Mouse (Mus musculus) CH12.LX (cell line): ENCODE data around the gene Tmeff1. TPM values are rescaled to one million over a fixed set of nuclear protein-coding genes. Genes with fewer than 3 reads are reported as not detected.

ENCODE experiments used
- DNase-seq: peaks from one replicate; pipeline ENCODE4 v3.0.0-alpha.2; 2013; ENCODE audit errors: extremely low read depth
- H3K27ac ChIP-seq: 2 replicates; pipeline ENCODE4 v1.5.1; 2012; ENCODE audit warnings: low read depth, mild to moderate bottlenecking, control low read depth, moderate library complexity; ENCODE audit not compliant: insufficient read depth
- H3K27me3 ChIP-seq: replicated peaks from 2 replicates; pipeline ENCODE3; 2012; ENCODE audit warnings: inconsistent platforms
- H3K36me3 ChIP-seq, 2 experiments: replicated peaks in 1 of 2; 2 replicates each; pipeline versions ENCODE3 to v1.6.1; 2012; ENCODE audit warnings: inconsistent platforms in 1 of 2, low read length in 1 of 2, mild to moderate bottlenecking in 1 of 2, mixed read lengths in 1 of 2, moderate library complexity in 1 of 2; ENCODE audit not compliant: control insufficient read depth in 1 of 2, insufficient read depth in 1 of 2
- H3K4me1 ChIP-seq, 2 experiments: 2 replicates each; pipeline ENCODE4 v1.6.1; 2012; ENCODE audit warnings: inconsistent platforms in 1 of 2, moderate library complexity in 1 of 2; ENCODE audit not compliant: insufficient read depth in 2 of 2, control insufficient read depth in 1 of 2
- H3K4me2 ChIP-seq: 2 replicates; pipeline ENCODE4 v1.6.1; 2012; ENCODE audit warnings: low read depth, mild to moderate bottlenecking, control low read depth; ENCODE audit not compliant: poor library complexity, insufficient read depth, severe bottlenecking
- H3K4me3 ChIP-seq, 3 experiments: fragments of 150-350 bp in 1 of 3; sonication (generic) in 1 of 3; replicated peaks in 1 of 3; 2 replicates each; pipeline versions ENCODE3 to v1.5.1; 2011 to 2012; ENCODE audit warnings: low read depth in 2 of 3, low read length in 2 of 3, mild to moderate bottlenecking in 2 of 3, moderate library complexity in 2 of 3, control low read depth in 1 of 3, improper control_type of control experiment in 1 of 3, inconsistent platforms in 1 of 3, mixed read lengths in 1 of 3; ENCODE audit not compliant: poor library complexity in 1 of 3
- H3K79me2 ChIP-seq: replicated peaks from 2 replicates; pipeline ENCODE4 v1.6.1; 2012; ENCODE audit warnings: mild to moderate bottlenecking, moderate library complexity; ENCODE audit not compliant: control insufficient read depth, poor library complexity, insufficient read depth, severe bottlenecking; ENCODE audit errors: extremely low read depth
- H3K9ac ChIP-seq: 2 replicates; pipeline ENCODE4 v1.6.1; 2012; ENCODE audit warnings: low read depth, mild to moderate bottlenecking, control low read depth, moderate library complexity; ENCODE audit not compliant: insufficient read depth
- H3K9me3 ChIP-seq: replicated peaks from 2 replicates; pipeline ENCODE3; 2012; ENCODE audit warnings: low read length, inconsistent platforms, mixed read lengths
- CHD1 ChIP-seq: IDR thresholded peaks from 2 replicates; pipeline ENCODE4 v1.6.1; 2012; ENCODE audit warnings: low read depth, low read length, improper control_type of control experiment, inconsistent platforms
- CHD2 ChIP-seq: IDR thresholded peaks from 2 replicates; pipeline ENCODE4 v1.6.1; 2011; ENCODE audit warnings: low read length, improper control_type of control experiment
- CTCF ChIP-seq, 2 experiments: IDR thresholded peaks in 1 of 2; conservative IDR thresholded peaks in 1 of 2; 2 replicates each; pipeline ENCODE4 v1.5.1; 2011 to 2012; ENCODE audit warnings: low read depth in 2 of 2, low read length in 2 of 2, improper control_type of control experiment in 1 of 2, inconsistent platforms in 1 of 2, mild to moderate bottlenecking in 1 of 2, moderate library complexity in 1 of 2
- E2F4 ChIP-seq: IDR thresholded peaks from 2 replicates; pipeline ENCODE4 v1.6.1; 2011; ENCODE audit warnings: low read depth, low read length, improper control_type of control experiment; ENCODE audit not compliant: insufficient replicate concordance
- ELF1 ChIP-seq: IDR thresholded peaks from 2 replicates; pipeline ENCODE4 v1.6.1; 2014; ENCODE audit warnings: low read depth, mild to moderate bottlenecking, inconsistent platforms, low read length, improper control_type of control experiment
- HCFC1 ChIP-seq: IDR thresholded peaks from 2 replicates; pipeline ENCODE4 v1.6.1; 2012; ENCODE audit warnings: low read depth, mild to moderate bottlenecking, inconsistent platforms, low read length, improper control_type of control experiment
- JUN ChIP-seq: IDR thresholded peaks from 2 replicates; pipeline ENCODE4 v1.6.1; 2011; ENCODE audit warnings: low read depth, mild to moderate bottlenecking, low read length, improper control_type of control experiment, moderate library complexity; ENCODE audit not compliant: insufficient read depth
- KAT2A ChIP-seq: IDR thresholded peaks from 2 replicates; pipeline ENCODE4 v1.6.1; 2012; ENCODE audit warnings: low read length, improper control_type of control experiment, inconsistent platforms; ENCODE audit not compliant: insufficient replicate concordance
- MAFK ChIP-seq: IDR thresholded peaks from 2 replicates; pipeline ENCODE4 v1.6.1; 2011; ENCODE audit warnings: low read length, improper control_type of control experiment; ENCODE audit not compliant: insufficient replicate concordance
- MEF2A ChIP-seq: IDR thresholded peaks from 2 replicates; pipeline ENCODE4 v1.6.1; 2014; ENCODE audit warnings: low read depth, mild to moderate bottlenecking, inconsistent platforms, low read length, improper control_type of control experiment, borderline replicate concordance
- MYC ChIP-seq: IDR thresholded peaks from 2 replicates; pipeline ENCODE4 v1.6.1; 2011; ENCODE audit warnings: low read depth, mild to moderate bottlenecking, improper control_type of control experiment, low read length
- NELFE ChIP-seq: IDR thresholded peaks from 2 replicates; pipeline ENCODE4 v1.6.1; 2011; ENCODE audit warnings: low read depth, low read length, improper control_type of control experiment
- PAX5 ChIP-seq: IDR thresholded peaks from 2 replicates; pipeline ENCODE4 v1.6.1; 2012; ENCODE audit warnings: low read length, inconsistent platforms, mixed read lengths
- RAD21 ChIP-seq: IDR thresholded peaks from 2 replicates; pipeline ENCODE4 v1.6.1; 2011; ENCODE audit warnings: low read depth, mild to moderate bottlenecking, low read length, improper control_type of control experiment, moderate library complexity
- SIN3A ChIP-seq: IDR thresholded peaks from 2 replicates; pipeline ENCODE4 v1.6.1; 2012; ENCODE audit warnings: low read length, improper control_type of control experiment, inconsistent platforms
- TCF12 ChIP-seq: IDR thresholded peaks from 2 replicates; pipeline ENCODE4 v1.6.1; 2014; ENCODE audit warnings: low read depth, mild to moderate bottlenecking, inconsistent platforms, low read length, improper control_type of control experiment
- USF1 ChIP-seq: IDR thresholded peaks from 2 replicates; pipeline ENCODE4 v1.6.1; 2014; ENCODE audit warnings: low read depth, mild to moderate bottlenecking, inconsistent platforms, low read length, improper control_type of control experiment
- USF2 ChIP-seq: conservative IDR thresholded peaks from 2 replicates; pipeline ENCODE4 v1.6.1; 2011; ENCODE audit warnings: low read depth, low read length, improper control_type of control experiment
- ZKSCAN1 ChIP-seq: IDR thresholded peaks from 2 replicates; pipeline ENCODE4 v1.6.1; 2012; ENCODE audit warnings: low read depth, inconsistent platforms, low read length, improper control_type of control experiment, borderline replicate concordance
- ZMIZ1 ChIP-seq: IDR thresholded peaks from 2 replicates; pipeline ENCODE4 v1.6.1; 2012; ENCODE audit warnings: low read depth, mild to moderate bottlenecking, inconsistent platforms, low read length, improper control_type of control experiment
- dilution Hi-C: fragments of 300-500 bp; cut with MboI; formaldehyde crosslinking; loops from 2 replicates; pipeline ENCODE4 v1.14.3; 2020; ENCODE audit warnings: low sequenced_read_pairs; ENCODE audit not compliant: extremely low pct_unique_long_range_greater_than_20kb, extremely low pct_ligation_motif_present
- in situ Hi-C: fragments of 300-500 bp; cut with MboI; formaldehyde crosslinking; loops from 3 replicates; pipeline ENCODE4 v1.14.3; 2019; ENCODE audit warnings: low sequenced_read_pairs, low pct_ligation_motif_present, low pct_unique_long_range_greater_than_20kb, mixed read lengths
- polyA plus RNA-seq: library from polyadenylated mRNA; unstranded; fragments of >175 nt; gene quantifications from 2 replicates; pipeline ENCODE4 v1.2.1, GENCODE M21; 2012; ENCODE audit warnings: low read depth; ENCODE audit not compliant: insufficient read length
- total RNA-seq, 2 experiments: library from RNA; depleted of rRNA; stranded (reverse); fragments of 300-350 nt in 1 of 2; fragments of >200 nt in 1 of 2; gene quantifications; 2 replicates each; pipeline ENCODE4 v1.2.3; 2012 to 2014

Tmeff1 gene
- total and polyA plus RNA-seq, 3 experiments = 23.3 to 32.4 (median 29.6) TPM

GRCm38 (mm10) chr4:48654118-48654517 is 69.1 kb downstream of the Tmeff1 start:
- Histone ChIP-seq H3K9ac (no peak overlapping the region), H3K4me2 (no peak overlapping the region), H3K4me1 (no peaks in the 10 kb centered on the region), H3K36me3 (peaks cover 11 to 62% of the 10 kb centered on the region in 2 experiments), H3K9me3 (no peaks in the 10 kb centered on the region), H3K79me2 (no peaks in the 10 kb centered on the region), H3K27ac (no peak overlapping the region), H3K4me3 (no peak overlapping the region), H3K27me3 (no peaks in the 10 kb centered on the region)
- no peak for DNase-seq
- in situ Hi-C loops = no loop called here
- dilution Hi-C loops = no loop called here
- TF ChIP-seq MAFK (no peak), USF1 (no peak), MYC (no peak), CHD2 (no peak), USF2 (no peak), MEF2A (no peak), CHD1 (no peak)

- in situ Hi-C loops (no loop called here), dilution Hi-C loops (no loop called here)
- TF ChIP-seq KAT2A (no peak), ELF1 (no peak), HCFC1 (no peak), RAD21 (no peak), CTCF (conservative IDR thresholded peaks at IDR 0.05 in 1 of 2, IDR thresholded peaks at IDR 0.05 in 1 of 2; ENCODE audit: low read depth in 2 of 2, low read length in 2 of 2) (no peak), JUN (no peak), TCF12 (no peak), SIN3A (no peak), CHD1 (no peak), E2F4 (no peak), NELFE (no peak), MEF2A (no peak), ZKSCAN1 (no peak), MAFK (no peak), MYC (no peak), ZMIZ1 (no peak), PAX5 (no peak)
- Histone ChIP-seq H3K9ac (no peak overlapping the region), H3K79me2 (no peaks in the 10 kb centered on the region), H3K36me3 (peaks cover 6 to 64% of the 10 kb centered on the region in 2 experiments), H3K4me3 (no peak overlapping the region), H3K9me3 (no peaks in the 10 kb centered on the region), H3K4me1 (no peaks in the 10 kb centered on the region), H3K4me2 (no peak overlapping the region), H3K27ac (no peak overlapping the region), H3K27me3 (no peaks in the 10 kb centered on the region)
- no peak for DNase-seq
Measured at GRCm38 (mm10) chr4:48656530-48656929, 71.6 kb downstream of the Tmeff1 start.
